Mouse (Mus musculus) liver, embryonic 14.5 days (tissue): ENCODE results near the gene Vezf1.

Experiments used
- CTCF ChIP-seq: IDR thresholded peaks from 2 replicates; pipeline ENCODE4 v1.5.1; 2016; ENCODE audit warnings: antibody characterized with exemption, low read depth, control low read depth
- EP300 ChIP-seq: IDR thresholded peaks from 2 replicates; pipeline ENCODE4 v1.6.1; 2016; ENCODE audit warnings: antibody characterized with exemption, low read depth

- TF ChIP-seq CTCF, result no peak
- no peak for TF ChIP-seq EP300
These were observed 38.1 kb downstream of the Vezf1 start for GRCm38 (mm10) chr11:88106292-88106554.
